Mouse (Mus musculus) heart, embryonic 12.5 days (tissue): ENCODE measurements at regions not wholly inside any gene's neighbourhood (a gene's known extent, or its start where the extent isn't known, plus 50 kb on each side); places are given as distances from the start of the nearest gene placed in this dataset.

ENCODE experiments used
- ATAC-seq: fragments of 200-750 bp; cut with Nextera tagmentation; 2 replicates; pipeline ENCODE4 v1.8.0; 2017; ENCODE audit warnings: moderate TSS enrichment, moderate library complexity; ENCODE audit not compliant: insufficient number of reproducible peaks, low FRiP score
- H3K27ac ChIP-seq: fragments of 300-500 bp; sonication (generic); 2 replicates; pipeline ENCODE4 v1.5.1; 2016; ENCODE audit warnings: mild to moderate bottlenecking, moderate library complexity; ENCODE audit not compliant: poor library complexity, severe bottlenecking
- H3K27me3 ChIP-seq: fragments of 300-500 bp; sonication (generic); replicated peaks from 2 replicates; pipeline ENCODE4 v1.6.1; 2016; ENCODE audit warnings: mild to moderate bottlenecking, moderate library complexity
- H3K36me3 ChIP-seq: fragments of 300-500 bp; sonication (generic); 2 replicates; pipeline ENCODE4 v1.6.1; 2016; ENCODE audit warnings: mild to moderate bottlenecking, moderate library complexity
- H3K4me1 ChIP-seq: fragments of 300-500 bp; sonication (generic); replicated peaks from 2 replicates; pipeline ENCODE4 v1.6.1; 2016; ENCODE audit warnings: mild to moderate bottlenecking
- H3K4me2 ChIP-seq: fragments of 300-500 bp; sonication (generic); 2 replicates; pipeline ENCODE4 v1.6.1; 2016; ENCODE audit warnings: mild to moderate bottlenecking, moderate library complexity
- H3K4me3 ChIP-seq: fragments of 300-500 bp; sonication (generic); 2 replicates; pipeline ENCODE4 v1.5.1; 2016; ENCODE audit warnings: mild to moderate bottlenecking
- H3K9ac ChIP-seq: fragments of 300-500 bp; sonication (generic); 2 replicates; pipeline ENCODE4 v1.6.1; 2016; ENCODE audit warnings: mild to moderate bottlenecking, moderate library complexity
- H3K9me3 ChIP-seq: fragments of 300-500 bp; sonication (generic); replicated peaks from 2 replicates; pipeline ENCODE4 v1.6.1; 2016; ENCODE audit warnings: mild to moderate bottlenecking, moderate library complexity
- WGBS: fragments of 180-500 bp; shearing (Covaris S2); methylation state at CpG from one replicate; pipeline ENCODE4 v1.1.7; 2016; 5-methylcytosine and 5-hydroxymethylcytosine counted together

- Histone ChIP-seq H3K4me2 (peak overlapping the region; percentile 20), H3K27ac (no peak overlapping the region)
- WGBS, result 40% methylated on average over 9 of the region's 9 CpGs
These were observed 105.2 kb upstream of the Pdzrn3 start for GRCm38 (mm10) chr6:101482635-101483465.

GRCm38 (mm10) chr6:101473956-101474355, 96.3 kb upstream of the Pdzrn3 start:
- Histone ChIP-seq H3K4me3 (no peak overlapping the region), H3K9me3 (no peaks in the 10 kb centered on the region), H3K36me3 (no peaks in the 10 kb centered on the region), H3K9ac (no peak overlapping the region), H3K27me3 (no peaks in the 10 kb centered on the region), H3K4me2 (no peak overlapping the region), H3K4me1 (no peaks in the 10 kb centered on the region), H3K27ac (no peak overlapping the region)
- WGBS, result 83% methylated on average over 1 of the region's 1 CpGs
- ATAC-seq, result no peak

More at GRCm38 (mm10) chr6:101482635-101483465, 105.2 kb upstream of the Pdzrn3 start:
- ATAC-seq, result no peak
- Histone ChIP-seq H3K9me3 (no peaks in the 10 kb centered on the region), H3K9ac (no peak overlapping the region), H3K27me3 (no peaks in the 10 kb centered on the region), H3K36me3 (no peaks in the 10 kb centered on the region), H3K4me1 (peaks cover 21% of the 10 kb centered on the region), H3K4me3 (no peak overlapping the region)

- no peak overlapping the region for H3K27ac ChIP-seq
- no peak for ATAC-seq
- WGBS, result 33% methylated on average over 5 of the region's 5 CpGs
These were observed 95.7 kb upstream of the Pdzrn3 start for GRCm38 (mm10) chr6:101473257-101473925.

GRCm38 (mm10) chr6:101464910-101465309, 87.2 kb upstream of the Pdzrn3 start:
- no peaks in the 10 kb centered on the region for H3K36me3 ChIP-seq
- H3K4me2 ChIP-seq, result no peak overlapping the region
- H3K9me3 ChIP-seq, result no peaks in the 10 kb centered on the region
- H3K27me3 ChIP-seq, result no peaks in the 10 kb centered on the region
- no peak overlapping the region for H3K27ac ChIP-seq
- H3K4me1 ChIP-seq, result no peaks in the 10 kb centered on the region
- H3K9ac ChIP-seq, result no peak overlapping the region
- WGBS, result 77% methylated on average over 1 of the region's 1 CpGs
- no peak overlapping the region for H3K4me3 ChIP-seq
- ATAC-seq, result no peak

More at GRCm38 (mm10) chr6:101473257-101473925, 95.7 kb upstream of the Pdzrn3 start:
- H3K9ac ChIP-seq, result no peak overlapping the region
- no peak overlapping the region for H3K4me2 ChIP-seq
- H3K27me3 ChIP-seq, result no peaks in the 10 kb centered on the region
- H3K4me1 ChIP-seq, result no peaks in the 10 kb centered on the region
- no peak overlapping the region for H3K4me3 ChIP-seq
- H3K9me3 ChIP-seq, result no peaks in the 10 kb centered on the region
- no peaks in the 10 kb centered on the region for H3K36me3 ChIP-seq

- no peak for ATAC-seq
- Histone ChIP-seq H3K27me3 (no peaks in the 10 kb centered on the region), H3K4me1 (no peaks in the 10 kb centered on the region), H3K4me2 (no peak overlapping the region), H3K9me3 (no peaks in the 10 kb centered on the region), H3K27ac (no peak overlapping the region), H3K9ac (no peak overlapping the region), H3K4me3 (no peak overlapping the region), H3K36me3 (no peaks in the 10 kb centered on the region)
- 62% methylated on average over 3 of the region's 3 CpGs for WGBS
These were observed 86.2 kb upstream of the Pdzrn3 start for GRCm38 (mm10) chr6:101463812-101464320.

- H3K4me3 ChIP-seq, result no peak overlapping the region
- H3K27ac ChIP-seq, result no peak overlapping the region
- H3K4me1 ChIP-seq, result no peaks in the 10 kb centered on the region
- no peaks in the 10 kb centered on the region for H3K27me3 ChIP-seq
- no peak overlapping the region for H3K9ac ChIP-seq
- H3K9me3 ChIP-seq, result no peaks in the 10 kb centered on the region
- no peak overlapping the region for H3K4me2 ChIP-seq
- no peak for ATAC-seq
- H3K36me3 ChIP-seq, result no peaks in the 10 kb centered on the region
- 76% methylated on average over 5 of the region's 5 CpGs for WGBS
These were observed 69.0 kb upstream of the Pdzrn3 start for GRCm38 (mm10) chr6:101446720-101447119.

GRCm38 (mm10) chr6:101446316-101446715, 68.6 kb upstream of the Pdzrn3 start:
- no peaks in the 10 kb centered on the region for H3K9me3 ChIP-seq
- 68% methylated on average over 2 of the region's 2 CpGs for WGBS
- H3K4me1 ChIP-seq, result no peaks in the 10 kb centered on the region
- H3K4me3 ChIP-seq, result no peak overlapping the region
- no peak overlapping the region for H3K27ac ChIP-seq
- no peak overlapping the region for H3K9ac ChIP-seq
- ATAC-seq, result no peak
- no peak overlapping the region for H3K4me2 ChIP-seq
- no peaks in the 10 kb centered on the region for H3K36me3 ChIP-seq
- no peaks in the 10 kb centered on the region for H3K27me3 ChIP-seq

- no peaks in the 10 kb centered on the region for H3K27me3 ChIP-seq
- ATAC-seq, result no peak
- WGBS, result 77% methylated on average over 8 of the region's 8 CpGs
- no peaks in the 10 kb centered on the region for H3K36me3 ChIP-seq
- no peak overlapping the region for H3K4me3 ChIP-seq
- H3K27ac ChIP-seq, result no peak overlapping the region
- no peak overlapping the region for H3K4me2 ChIP-seq
- 0 out of 2 replicates have a peak, but pooled peaks cover 5% of the 10 kb centered on the region for H3K4me1 ChIP-seq
- no peaks in the 10 kb centered on the region for H3K9me3 ChIP-seq
- H3K9ac ChIP-seq, result no peak overlapping the region
These were observed 55.1 kb upstream of the Pdzrn3 start for GRCm38 (mm10) chr6:101432769-101433168.

- no peak for ATAC-seq
- Histone ChIP-seq H3K4me2 (no peak overlapping the region), H3K4me3 (no peak overlapping the region), H3K9ac (no peak overlapping the region), H3K9me3 (no peaks in the 10 kb centered on the region), H3K36me3 (no peaks in the 10 kb centered on the region), H3K27me3 (no peaks in the 10 kb centered on the region), H3K4me1 (0 out of 2 replicates have a peak, but pooled peaks cover 5% of the 10 kb centered on the region), H3K27ac (no peak overlapping the region)
- 77% methylated on average over 2 of the region's 2 CpGs for WGBS
These were observed 51.9 kb upstream of the Pdzrn3 start for GRCm38 (mm10) chr6:101429634-101430033.
